Mouse (Mus musculus) induced T-regulatory cell, adult 2 months (primary cell): ENCODE results near the gene Tdp2.
"Not testable (repeated sequence)": the region's sequence is repeated elsewhere in the genome, so short reads cannot be mapped to it uniquely, and the experiment has no call there.

Source experiments
- DNase-seq: peaks from one replicate; pipeline ENCODE4 v3.0.0-alpha.2; 2012; ENCODE audit warnings: low read depth

Tdp2 gene

DNA sequence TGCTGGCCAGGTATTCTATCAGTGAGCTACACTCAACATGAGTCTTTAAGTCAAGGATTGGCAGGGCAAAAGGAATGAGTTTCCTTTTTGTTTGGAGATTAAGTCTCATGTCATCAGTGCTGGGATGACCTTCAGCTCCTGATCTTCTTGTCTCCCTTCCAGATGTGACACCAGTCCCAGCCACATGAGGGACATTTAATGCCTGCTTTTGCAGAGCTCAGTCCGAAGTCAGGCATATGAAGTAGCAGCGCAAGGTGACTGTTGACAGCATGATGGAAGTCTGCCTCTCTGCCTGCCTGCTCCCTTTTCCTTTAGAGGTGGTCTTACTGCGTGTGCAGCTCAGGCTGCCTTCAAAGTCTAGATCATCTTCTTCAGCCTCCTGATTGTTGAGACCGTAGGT, 6.8 kb upstream of the Tdp2 start:
- DNase-seq, result no peak

DNA sequence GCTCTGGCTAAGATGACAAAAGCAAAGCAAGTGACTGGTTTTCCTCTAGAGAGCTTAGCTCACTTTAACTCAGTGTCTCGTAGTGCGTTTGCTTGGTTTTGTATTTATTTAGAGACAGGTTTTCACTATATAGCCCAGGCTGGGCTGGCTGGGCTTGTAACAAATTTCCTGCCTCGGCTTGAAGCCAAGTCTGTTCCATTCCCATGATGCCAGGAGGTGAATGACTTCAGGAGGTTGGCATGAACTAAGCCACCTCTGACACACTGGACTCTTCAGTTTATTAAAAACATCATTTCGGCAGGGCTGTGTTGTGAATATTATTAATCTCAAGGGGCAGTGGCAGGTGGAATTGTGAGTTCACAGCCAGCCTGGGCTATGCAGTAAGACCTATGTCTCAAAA, 5.9 kb upstream of the Tdp2 start:
- DNase-seq, result no peak

DNA sequence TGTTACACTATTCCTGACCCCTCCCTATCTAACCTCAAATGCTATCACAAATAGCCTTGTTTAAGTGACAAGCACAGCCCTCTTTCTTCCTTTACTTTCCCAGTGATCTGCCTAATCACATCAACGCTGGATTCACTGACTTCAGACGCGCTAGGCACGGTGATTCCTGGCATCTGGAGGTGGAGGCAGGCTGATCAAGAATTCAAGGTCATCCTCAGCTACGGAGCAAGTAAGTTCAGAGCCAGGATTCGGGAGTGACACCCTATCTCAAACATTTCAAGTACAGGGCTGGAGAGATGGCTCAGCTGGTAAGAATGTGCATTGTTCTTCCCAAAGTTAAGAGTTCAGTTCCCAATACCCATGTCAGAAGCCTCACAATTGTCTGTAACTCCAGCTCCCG, 5.4 kb upstream of the Tdp2 start:
- DNase-seq, result no peak

DNA sequence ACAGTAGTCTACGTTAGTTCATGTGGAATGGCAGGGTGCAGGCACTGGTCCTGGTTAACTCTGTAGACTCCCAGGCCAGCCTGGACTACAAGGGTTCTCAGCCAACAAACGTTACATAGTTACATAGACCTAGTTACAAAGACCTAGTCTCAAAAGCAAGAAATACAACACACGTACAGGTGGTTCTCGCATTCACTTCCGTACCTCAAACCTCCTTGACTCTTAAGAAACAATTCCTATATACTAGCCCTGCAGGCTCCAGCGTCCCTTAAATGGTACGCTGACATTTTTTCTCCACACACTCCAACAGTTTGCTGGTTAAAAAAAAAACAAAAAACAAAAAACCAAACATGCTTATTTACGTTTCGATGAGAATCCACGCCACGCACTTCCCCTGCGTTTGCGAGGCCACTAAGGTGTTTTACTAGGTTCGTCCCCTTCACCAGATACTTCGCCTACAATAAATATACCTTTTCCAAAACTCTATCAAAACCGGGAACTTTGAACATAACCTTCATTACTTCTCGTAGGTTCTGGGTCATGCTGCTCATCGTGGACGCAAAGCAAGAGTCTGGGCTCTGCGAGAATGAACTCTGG, 625 bp upstream of the Tdp2 start:
- DNase-seq, result no peak

DNA sequence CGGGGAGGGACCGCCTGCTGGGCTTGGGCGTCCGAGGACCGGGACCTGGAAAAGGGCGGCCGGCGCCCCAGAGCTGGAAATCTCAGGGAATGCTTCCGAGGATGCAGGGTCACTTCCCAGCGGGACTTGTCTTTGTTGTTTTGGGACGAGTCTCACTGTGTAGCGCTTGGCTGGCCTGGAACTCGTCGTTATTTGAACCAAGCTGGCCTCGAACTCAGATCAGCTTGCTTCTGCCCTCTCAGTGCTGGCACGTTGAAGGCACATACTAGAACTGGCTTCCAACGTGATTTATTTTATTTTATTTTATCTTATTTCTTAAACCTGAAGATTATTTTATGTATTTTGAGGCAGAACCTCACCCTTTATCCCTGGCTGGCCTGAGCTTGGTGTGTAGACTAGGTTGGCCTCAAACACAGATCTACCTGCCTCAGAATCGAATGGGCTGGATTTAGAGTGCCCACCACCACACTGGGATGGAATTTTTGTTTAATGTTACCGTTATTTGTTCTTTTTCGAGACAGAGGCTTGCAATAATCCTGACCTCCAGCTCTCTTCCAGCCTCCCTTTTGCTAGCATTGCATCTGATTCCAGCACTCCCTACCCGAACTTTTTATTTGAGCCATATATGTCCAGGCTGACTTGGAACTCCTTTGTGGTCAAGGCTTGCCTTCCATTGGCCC, 792 bp downstream of the Tdp2 start:
- no peak for DNase-seq

DNA sequence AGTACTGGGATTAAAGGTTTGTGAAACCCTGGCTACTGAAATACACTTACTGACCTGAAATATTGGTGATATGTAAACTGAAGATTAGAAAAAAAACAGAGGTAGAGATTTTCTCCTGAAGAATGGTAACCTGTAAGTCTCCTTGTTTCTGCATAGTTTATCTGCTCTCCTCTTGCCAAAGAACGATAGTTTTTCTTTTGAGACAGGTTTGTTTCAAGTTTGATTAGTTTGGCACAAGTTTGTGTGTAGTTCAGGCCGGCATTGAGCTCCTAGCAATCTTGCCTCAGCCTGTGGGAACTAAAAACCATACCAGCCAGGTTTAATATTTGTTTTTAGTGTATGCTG, 1.3 kb downstream of the Tdp2 start:
- DNase-seq, result no peak

DNA sequence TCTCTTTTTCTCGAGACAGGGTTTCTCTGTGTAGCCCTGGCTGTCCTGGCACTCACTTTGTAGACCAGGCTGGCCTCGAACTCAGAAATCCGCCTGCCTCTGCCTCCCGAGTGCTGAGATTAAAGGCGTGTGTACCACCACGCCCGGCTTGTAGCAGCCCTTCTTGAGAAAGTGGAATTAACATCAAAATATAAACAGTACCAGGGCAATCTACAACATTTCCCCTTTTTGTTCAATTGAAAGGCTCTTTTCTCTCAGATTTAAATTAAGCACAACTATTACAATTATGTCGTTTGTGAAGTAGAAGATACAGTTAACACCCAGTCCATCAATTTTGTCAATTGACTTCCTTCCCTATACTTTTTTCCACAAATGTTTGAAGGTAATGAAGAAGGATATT, 6.3 kb downstream of the Tdp2 start:
- DNase-seq, result not testable (repeated sequence)

DNA sequence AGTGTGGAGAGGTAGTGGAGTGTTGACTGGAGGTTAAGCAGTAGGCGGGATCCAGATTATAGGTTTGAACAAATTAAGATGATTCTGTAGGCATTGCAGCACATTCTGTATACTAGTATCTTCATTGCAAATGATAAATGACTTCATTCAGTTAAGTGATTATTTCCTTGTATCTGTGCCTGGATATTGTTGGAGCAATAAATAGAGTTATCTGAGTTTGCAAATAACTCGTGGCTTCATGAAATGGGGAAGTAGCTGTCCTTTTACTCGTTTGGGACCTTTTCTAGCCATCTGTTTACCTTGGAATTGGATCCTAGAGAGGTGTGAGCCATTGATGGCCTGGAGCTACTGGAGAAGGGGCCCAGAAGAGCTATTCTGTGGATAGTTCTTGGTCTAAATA, 8.4 kb downstream of the Tdp2 start:
- no peak for DNase-seq

DNA sequence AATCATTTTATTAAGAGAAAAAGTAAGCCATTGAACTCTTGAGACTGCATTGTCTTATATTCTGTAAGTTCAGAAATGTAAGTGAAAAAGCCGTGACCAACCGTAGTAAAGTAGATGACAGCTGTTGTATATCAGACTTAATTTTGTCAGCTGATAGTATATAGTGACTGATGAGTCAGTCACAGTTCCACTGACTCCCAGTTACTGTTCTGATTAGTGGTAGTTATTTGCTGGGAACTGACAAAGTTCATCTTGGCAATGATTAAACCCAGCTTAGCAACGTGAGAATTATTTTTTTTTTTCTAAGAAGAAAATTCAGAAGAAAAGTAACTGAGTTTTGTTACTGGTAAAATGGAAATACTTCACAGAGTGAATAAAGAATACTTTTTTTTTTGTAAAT, 10.2 kb downstream of the Tdp2 start:
- DNase-seq, result no peak

DNA sequence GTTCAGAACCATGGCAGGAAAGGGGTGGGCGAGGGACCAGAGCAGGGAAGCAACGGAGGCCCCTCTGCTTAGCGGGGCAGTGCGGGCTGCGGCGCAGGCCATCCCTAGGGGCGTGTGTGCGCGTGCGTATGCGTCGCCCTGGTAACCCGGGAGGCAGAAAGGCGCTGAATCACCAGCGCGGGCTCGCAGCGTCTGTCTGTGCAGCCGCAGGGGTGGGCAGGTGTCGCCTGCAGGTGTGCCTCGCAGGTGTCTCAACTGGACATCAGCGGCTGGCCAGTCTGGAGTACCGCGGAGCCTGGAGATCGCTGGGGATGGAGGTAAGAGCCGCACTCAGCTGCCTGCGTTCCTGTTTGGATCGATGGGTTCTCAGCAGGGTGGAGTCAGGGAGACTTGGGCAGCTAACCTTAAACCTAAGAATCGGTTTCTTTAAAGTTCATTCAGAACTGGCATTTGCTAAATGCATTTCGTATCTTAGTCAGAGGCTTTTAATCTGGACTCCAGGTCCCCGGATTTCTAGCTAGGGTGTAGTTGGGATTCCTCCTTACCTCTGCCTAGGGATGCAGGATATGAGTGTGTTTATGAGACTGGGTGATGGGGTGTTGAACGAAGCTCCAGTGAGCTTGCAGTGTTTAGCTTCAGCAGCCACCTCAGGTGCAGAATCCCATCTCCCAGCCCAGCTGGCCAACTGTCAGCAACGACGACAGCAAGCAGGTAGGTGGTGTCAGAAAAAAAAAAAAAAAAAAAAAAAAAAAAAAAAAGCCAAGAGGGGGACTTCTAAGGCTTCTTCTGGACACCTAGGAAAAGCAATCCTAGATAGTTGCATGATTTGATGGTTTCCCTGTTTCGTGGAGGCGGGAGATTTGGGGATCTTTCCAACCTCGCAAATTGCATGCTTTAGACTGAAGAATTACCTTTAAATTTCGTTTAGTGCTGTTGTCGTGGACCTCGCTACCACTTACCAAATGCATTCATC, 13.8 kb downstream of the Tdp2 start, which contains the start of gene D130043K22Rik:
D130043K22Rik (plus strand) TSS at position 153 of the 973 bp plus-strand sequence.
- DNase-seq, result peak; percentile 35

DNA sequence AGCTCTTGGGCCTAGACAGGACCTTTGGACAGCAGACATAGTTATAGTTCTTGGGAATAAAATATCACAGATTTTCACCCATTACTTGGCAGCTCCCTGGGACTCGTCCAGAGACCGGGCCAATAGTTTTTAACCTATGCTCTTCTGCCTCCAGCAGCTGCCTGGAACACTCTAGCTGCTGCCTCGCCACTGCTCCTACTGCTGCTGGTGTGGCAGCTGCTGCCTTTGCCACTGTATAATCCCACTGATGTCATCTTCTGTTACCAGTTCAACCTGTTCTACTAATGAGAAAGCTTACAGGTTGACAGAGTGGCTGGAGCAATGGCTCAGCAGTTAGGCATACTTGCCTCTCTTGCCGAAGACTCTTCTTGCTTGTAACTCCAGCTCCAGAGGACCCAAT, 17.8 kb downstream of the Tdp2 start:
- no peak for DNase-seq

DNA sequence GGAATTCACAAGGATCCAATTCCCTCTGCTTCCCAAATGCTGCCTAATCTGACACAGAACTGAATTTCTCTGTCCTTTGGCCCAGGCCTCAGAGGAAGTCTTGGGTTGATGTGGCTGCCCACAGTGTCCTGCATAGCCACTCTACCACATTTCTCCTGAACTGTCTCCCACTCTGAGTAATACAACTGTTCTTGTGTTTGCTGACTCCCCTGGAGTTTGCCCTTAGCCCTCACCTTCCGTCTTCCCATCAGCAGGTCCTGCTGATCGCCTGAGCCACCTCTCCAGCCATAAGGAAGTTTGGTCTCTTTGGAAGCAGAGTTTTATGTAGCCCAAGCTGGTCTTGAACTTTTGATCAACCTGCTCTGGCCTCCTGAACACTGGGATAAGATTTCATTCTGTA, 20.5 kb downstream of the Tdp2 start:
- DNase-seq, result no peak

DNA sequence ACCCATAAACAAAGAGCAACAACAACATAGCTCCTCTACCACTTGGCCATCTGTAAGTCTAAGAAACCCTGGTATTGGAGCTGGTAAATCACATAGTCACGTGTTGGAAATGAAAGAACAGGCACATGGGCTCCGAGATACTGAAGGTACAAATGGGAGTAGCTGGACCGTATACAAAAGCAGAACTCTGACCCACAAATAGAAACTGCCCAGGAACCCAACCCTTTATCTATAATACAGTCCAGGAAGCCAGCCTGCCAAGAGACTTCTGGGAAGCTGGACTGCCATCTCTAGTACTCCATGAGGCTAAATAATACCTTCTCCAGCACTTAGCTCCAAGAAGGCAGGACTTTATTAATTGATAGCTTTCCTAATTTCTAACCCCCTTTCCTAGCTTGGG, 21.1 kb downstream of the Tdp2 start:
- DNase-seq, result no peak

DNA sequence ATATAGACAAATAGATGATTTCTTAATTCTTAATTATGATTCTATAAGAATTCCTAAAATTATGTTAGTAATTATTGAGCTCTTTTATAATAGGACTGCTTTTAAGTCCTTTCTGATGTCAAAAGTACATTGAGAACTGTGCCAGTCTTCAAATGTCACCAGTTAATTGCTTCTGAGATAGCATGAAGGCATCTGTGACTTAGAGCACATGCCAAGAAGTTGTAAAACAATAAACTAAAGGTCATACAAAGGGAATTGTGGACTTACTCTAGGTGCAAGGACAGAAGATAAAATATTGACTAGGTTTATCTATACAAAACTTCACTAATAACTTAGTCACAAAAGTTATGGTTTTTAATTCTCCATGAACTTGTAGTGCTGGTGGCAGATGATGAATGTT, 27.6 kb downstream of the Tdp2 start:
- no peak for DNase-seq

DNA sequence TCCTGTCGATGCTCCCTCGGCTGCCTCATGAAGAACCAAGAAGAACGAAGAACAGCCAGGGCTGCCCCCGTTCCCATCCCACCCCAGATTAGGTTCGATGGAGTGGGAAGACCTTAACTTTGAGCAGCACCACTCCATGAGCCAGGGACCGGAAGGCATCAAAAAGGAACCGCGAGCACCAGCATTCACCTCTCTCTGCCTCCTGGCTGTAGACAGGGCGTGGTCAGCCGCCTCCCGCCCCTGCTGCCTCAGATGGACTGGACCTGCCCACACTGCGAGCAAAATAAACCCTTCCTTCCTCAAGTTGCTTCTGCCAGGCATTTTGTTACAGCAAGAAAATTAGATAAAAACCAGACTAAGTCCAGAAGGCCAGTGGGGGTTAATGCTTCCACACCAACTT, 29.6 kb downstream of the Tdp2 start:
- DNase-seq, result no peak

DNA sequence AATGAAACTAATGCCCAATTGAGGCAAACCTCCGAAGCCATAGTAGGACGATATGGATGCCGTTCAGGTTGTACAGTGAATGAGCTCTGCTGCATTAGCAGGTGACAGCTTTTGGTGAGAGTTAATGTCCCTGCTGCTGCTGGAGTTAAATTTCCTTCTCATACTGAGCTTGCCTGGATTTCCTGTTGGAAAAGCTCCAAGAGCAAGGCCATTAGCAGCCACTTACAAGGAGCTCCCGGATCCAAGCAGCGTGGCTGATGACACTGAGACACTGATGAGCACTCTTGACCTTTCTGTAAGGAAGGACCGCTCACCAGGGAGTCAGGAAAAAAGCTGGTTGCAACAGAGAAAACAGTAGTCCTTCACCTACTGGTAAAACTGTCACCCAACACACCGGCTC, 30.5 kb downstream of the Tdp2 start:
- no peak for DNase-seq

DNA sequence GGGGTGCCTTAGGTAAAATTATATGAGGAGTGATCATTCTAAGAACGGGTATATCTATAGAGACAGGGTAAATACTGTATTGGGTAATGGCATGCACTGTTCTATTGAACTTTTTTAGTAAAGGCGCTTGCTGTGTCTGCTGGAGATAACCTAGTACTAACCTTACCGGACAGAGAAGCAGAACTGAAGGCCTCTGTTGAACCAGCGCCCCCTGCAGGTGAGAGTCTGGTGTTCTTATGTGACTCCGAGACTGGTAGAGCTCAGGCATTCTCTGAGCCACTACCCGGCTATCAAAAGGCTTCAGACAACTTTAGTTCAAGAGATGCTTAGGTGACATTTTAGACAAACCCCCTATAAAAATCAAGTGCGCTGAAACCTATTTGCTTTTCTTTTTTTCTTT, 31.0 kb downstream of the Tdp2 start:
- peak; percentile 83 for DNase-seq

DNA sequence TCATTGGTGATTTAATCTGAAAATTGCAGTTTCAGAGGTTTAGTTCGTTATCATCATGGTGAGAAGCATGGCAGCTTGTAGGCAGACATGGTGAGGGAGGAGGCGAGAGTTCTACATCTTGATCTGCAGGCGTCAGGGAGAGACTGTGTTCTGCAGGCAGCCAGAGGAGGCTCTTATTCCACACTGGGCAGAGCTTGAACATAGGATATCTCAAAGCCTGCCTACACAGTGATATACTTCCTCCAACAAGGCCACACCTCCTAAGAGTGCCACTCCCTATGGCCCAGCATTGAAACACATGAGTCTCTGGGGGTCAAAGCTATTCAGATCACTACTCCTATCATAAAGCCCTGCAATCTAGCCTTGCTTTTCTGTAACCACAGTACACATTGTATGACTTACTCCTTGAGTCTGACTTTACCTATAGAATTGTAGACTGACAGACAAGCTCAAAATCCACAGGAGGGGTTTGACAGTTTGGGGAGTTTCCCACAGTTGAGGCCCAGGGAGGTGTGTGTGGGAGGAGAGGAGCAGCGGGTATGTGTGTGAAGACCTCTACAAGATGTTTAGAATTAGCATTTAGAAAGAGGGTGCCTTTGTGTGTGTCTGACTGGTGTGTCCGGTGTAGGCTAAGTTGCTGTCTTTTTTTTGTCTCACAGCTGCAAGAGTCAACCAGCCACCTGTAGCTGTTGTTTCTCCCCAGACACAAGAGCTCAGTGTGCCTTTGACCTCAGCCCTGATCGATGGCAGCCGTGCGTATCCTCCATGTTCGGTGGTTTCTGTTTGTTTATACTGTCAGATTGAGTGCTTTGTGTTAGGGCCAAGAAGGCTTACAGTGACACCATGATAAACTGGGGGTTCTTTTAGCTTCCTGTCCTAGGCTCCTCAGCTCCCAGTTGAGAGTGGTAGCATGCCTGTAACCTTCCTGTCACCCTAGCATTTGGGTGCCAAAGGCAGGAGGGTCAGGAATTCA, 35.2 kb downstream of the Tdp2 start:
- DNase-seq, result peak; percentile 75

DNA sequence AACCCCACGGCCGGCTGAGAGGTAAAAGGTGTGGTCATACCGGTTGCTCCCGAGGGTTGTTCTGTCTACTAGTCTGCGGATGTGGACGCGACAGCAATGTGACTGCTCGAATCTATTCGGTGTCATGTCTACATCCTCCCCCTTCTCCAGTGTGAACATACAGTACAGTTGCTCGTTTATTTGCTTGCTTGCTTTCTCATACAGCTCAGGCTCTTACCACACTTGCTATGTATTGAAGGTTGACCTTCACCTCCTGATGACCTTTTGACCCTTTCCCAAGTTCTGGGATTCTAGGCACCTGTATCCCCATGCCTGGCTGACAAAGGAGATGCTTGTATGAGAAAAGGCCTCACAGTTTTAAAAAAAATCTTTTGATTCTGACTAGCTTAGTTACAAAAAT, 36.3 kb downstream of the Tdp2 start:
- peak; percentile 11 for DNase-seq

DNA sequence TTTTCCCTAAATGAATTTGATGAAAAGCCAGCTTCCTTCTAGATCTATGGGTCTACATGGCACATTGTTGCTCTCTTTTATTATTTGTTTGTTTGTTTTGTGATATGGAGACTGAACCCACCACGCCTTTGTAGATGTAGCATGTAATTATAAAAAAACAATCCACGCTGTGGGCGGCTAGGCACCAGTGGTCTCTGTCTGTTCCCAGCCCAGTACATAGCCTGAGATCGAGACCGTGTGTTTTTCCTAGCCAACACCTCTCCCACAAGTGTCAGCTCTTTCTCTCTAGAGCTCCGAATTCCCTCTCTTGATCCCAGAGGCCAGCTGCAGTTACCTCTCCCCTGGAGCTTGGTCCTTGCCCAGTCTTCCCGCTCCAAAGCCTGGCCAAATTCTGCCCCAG, 36.8 kb downstream of the Tdp2 start:
- no peak for DNase-seq

DNA sequence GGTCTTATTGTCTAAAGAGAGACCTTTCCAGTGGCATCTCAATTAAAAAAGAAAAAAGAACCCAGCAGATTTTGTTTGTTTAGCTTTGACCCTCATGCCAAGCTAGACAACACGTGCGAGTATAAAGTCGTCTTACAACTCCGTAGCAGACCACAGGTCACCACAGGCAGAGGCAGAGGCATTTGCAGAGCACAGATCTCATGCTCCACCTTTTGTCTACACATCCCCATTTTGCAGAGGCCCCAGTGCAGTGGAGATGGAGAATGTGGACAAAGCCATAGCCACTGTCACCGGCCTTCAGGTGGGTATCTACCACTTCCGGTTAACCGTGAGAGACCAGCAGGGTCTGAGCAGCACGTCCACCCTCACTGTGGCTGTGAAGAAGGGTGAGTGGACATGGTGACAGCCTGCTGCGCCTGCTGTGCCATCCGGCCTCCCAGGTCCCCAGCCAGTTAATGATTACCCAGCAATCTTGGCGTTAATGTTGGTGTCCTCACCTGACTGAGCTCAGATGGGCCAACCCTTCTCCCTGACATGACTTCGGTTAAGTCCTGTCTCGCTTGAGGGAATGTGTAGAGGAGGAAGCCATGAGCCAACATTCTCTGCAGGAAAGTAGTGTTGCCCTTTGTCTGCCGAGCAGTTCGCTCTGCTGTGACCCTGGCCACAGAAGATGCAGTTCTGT, 48.0 kb downstream of the Tdp2 start:
- DNase-seq, result no peak
